Mouse (Mus musculus) v-Abl transformed pro-B cells (cell line): ENCODE data around the gene Gatd1.

Source experiments
- in situ Hi-C, 2 experiments: fragments of 400-800 bp; cut with MboI; formaldehyde crosslinking; loops; one replicate each; pipeline ENCODE4 v1.15.1; 2025; ENCODE audit not compliant: unreplicated experiment in 2 of 2

Gene Gatd1

GRCm38 (mm10) chr7:141443081-141443821 lies 29.3 kb upstream of the Gatd1 start:
- in situ Hi-C loops, result no loop called here

- in situ Hi-C loops, result no loop called here
Observed at GRCm38 (mm10) chr7:141442199-141442598, 28.3 kb upstream of the Gatd1 start.

- in situ Hi-C loops, result no loop called here
Observed at GRCm38 (mm10) chr7:141441460-141441859, 27.5 kb upstream of the Gatd1 start.

- in situ Hi-C loops, result no loop called here
Observed at GRCm38 (mm10) chr7:141440613-141441012, 26.7 kb upstream of the Gatd1 start.

- in situ Hi-C loops, result no loop called here
Observed at GRCm38 (mm10) chr7:141439811-141440210, 25.9 kb upstream of the Gatd1 start.

GRCm38 (mm10) chr7:141439140-141439679 lies 25.3 kb upstream of the Gatd1 start:
- in situ Hi-C loops, result no loop called here

GRCm38 (mm10) chr7:141438201-141438968 lies 24.4 kb upstream of the Gatd1 start:
- in situ Hi-C loops, result no loop called here

GRCm38 (mm10) chr7:141437178-141438120 lies 23.5 kb upstream of the Gatd1 start, which contains the start of gene Slc25a22:
Gene Slc25a22, minus strand, starts transcription at chr7:141437892.
- in situ Hi-C loops, result no loop called here

- in situ Hi-C loops, result no loop called here
Observed at GRCm38 (mm10) chr7:141436523-141436892, 22.6 kb upstream of the Gatd1 start.

GRCm38 (mm10) chr7:141435856-141436522 lies 22.1 kb upstream of the Gatd1 start:
- in situ Hi-C loops, result no loop called here

- in situ Hi-C loops, result no loop called here
Observed at GRCm38 (mm10) chr7:141435129-141435855, 21.4 kb upstream of the Gatd1 start.

- in situ Hi-C loops, result no loop called here
Observed at GRCm38 (mm10) chr7:141434464-141434863, 20.5 kb upstream of the Gatd1 start.

GRCm38 (mm10) chr7:141433517-141434400 lies 19.8 kb upstream of the Gatd1 start:
- in situ Hi-C loops, result no loop called here

GRCm38 (mm10) chr7:141432741-141433516 lies 19.0 kb upstream of the Gatd1 start:
- in situ Hi-C loops, result no loop called here

GRCm38 (mm10) chr7:141432186-141432611 lies 18.3 kb upstream of the Gatd1 start:
- in situ Hi-C loops, result no loop called here

GRCm38 (mm10) chr7:141431434-141432185 lies 17.7 kb upstream of the Gatd1 start:
- in situ Hi-C loops, result no loop called here
